Mouse (Mus musculus) neural tube, embryonic 10.5 days (tissue): Measurements from ENCODE around the gene 1810013L24Rik.
"Not testable (repeated sequence)": the region's sequence is repeated elsewhere in the genome, so short reads cannot be mapped to it uniquely, and the experiment has no call there.

ENCODE experiments used
- DNase-seq: peaks from one replicate; pipeline ENCODE4 v3.0.0-alpha.2; 2017; ENCODE audit warnings: low spot score; ENCODE audit errors: extremely low spot score

1810013L24Rik gene

DNA sequence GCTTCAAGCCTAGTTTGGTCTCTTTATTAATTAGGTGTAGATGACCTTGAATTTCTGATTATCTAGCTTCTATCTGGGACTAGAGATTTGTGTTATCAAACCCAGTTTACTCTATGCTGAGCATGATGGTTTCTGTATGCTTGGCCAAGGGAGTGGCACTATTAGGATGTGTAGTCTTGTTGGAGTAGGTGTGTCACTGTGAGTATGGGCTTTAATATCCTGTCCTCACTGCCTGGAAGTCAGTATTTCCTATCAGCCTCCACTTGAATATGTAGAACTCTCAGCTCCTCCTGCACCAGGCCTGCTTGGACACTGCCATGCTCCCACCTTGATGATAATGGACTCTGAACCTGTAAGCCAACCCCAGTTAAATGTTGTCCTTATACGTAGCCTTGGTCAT, 7.0 kb downstream of the 1810013L24Rik start:
- DNase-seq: no peak

- DNase-seq: no peak
Measured at GRCm38 (mm10) chr16:8837595-8837994, 7.7 kb downstream of the 1810013L24Rik start.

DNA sequence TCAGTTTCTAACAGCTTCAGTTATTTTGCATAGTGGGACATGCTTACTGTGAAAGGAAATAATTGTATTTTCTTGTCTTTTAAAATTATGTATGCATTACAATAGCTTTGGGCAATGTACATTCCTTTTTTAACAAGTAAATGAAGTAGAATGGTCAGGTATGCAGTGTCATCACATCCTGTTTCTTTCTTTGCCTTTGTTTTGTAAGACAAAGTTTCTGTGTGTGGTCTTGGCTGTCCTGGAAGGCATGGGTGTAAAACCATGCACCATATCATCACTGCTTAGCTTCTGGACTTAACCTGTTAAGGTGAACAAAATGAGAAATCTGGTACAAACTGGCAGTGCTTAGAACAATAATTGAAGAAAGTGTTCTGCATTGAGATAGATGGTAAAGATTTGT, 9.0 kb downstream of the 1810013L24Rik start:
- DNase-seq: no peak

GRCm38 (mm10) chr16:8840557-8840956, 10.7 kb downstream of the 1810013L24Rik start:
- DNase-seq: no peak

- no peak for DNase-seq
Measured at GRCm38 (mm10) chr16:8842962-8843361, 13.1 kb downstream of the 1810013L24Rik start.

DNA sequence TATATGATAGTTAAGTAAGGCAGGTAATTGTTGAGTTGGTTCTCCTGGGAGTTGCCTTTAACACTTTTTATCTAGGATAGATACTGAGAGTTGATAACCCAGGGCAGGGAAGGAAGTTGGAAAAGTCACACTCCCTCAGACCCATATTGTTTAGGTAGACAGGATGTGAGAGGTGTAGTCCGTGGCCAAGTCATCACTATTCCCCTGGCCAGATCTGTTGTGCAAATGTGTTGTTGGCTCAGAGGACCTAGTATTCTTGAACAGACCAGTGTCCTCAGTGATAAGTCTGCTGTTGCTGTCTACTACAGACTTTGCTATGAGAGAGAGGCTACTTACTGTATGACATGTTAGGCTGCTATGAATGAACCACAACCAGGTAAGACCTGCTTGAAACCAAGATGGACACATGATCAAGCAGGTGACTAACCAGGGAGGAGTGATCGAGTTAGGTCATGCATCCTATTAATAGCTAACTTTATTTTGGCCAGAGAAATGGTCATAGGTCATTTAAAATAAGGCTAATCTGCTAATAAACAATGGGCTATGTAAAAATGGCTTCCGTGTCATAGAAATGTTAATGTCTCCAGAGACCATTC, 13.8 kb downstream of the 1810013L24Rik start:
- DNase-seq: no peak

DNA sequence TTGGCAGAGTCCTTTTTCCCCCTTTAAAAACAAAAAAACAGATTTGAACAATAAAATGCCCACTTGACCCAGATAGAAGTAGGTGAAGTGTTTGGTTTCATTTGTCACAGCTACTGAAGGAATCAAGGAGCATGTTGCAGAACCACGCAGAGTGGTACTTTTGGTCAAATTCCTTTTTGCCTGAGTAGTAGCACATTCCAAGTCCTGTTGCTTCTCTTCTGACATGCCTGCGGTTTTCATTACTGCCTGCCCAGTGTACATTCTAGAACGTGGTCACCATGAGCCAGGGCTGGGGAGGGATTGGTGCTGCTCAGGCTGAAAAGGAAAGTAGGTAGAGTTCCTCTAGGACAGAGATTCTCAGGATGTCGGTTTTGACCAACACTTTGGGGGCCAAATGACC, 16.1 kb downstream of the 1810013L24Rik start:
- no peak for DNase-seq

DNA sequence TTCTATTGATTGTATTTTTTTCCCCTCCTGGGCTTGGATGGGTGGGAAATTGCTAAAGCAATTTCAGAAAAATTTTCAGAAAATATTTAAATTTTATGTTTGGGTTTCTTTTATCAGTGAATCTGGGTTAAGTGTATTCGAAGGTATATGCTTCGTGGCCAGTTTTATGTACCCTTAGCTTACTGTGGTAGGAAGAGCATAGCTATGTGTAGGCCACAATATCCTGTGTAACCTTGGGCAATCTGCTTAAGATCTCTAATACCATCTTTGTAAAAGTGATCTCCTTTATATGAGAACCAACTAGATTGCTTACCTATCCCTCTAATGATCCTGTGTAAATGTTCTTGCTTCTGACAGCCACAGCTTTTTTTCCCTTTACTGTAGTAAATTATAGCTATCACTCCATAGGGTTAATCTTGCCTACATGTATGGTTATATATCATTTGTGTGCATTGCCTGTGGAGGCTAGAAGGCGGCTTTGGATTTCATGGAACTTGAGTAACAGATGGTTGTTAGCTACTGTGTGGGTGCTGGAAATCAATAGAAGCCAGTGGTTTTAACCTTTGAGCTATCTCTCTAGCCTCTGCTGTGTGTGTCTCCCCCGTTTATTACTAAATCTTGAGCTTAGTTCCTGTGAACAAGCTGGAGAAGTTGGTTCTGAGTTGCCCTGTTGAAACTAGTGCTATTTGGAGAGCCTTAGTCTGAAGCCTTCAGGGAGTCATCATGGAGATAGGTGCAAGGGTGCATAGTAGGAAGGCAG, 18.6 kb downstream of the 1810013L24Rik start:
- DNase-seq: no peak

DNA sequence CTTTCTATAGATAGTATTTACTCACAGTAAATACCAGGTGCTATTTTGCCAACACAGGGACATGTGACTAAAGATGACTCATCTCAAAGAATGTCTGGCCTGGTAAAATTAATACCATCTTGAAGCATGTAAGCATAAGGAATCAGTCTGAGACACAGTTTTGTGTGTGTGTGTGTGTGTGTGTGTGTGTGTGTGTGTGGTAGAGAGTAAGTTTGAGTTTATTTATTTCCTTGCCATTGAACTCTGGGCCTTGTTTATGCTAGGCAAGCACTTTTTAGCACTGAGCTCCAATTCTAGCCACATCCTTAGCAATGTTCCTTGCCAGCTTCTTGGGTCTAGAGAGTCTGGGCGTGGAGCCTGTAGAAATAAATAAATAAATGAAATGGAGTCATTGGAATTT, 20.0 kb downstream of the 1810013L24Rik start:
- DNase-seq: no peak

DNA sequence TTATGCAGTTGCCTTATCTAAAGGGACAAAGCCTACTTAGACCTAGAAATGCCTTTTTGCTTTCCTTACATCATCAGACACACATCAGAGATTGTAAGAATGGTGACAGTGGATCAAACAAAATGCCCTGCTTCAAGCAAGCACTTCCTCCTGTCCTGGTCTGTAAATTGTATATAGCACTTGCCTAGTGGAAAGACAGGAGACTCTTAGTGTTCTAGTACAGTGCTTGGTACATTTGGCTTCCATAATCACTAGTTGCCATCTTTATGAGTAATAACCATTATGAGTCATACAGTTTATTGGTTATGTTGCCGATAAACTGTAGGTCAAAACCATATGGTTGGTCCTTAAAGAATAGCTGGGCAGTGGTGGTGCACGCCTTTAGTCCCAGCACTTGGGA, 25.2 kb downstream of the 1810013L24Rik start:
- DNase-seq: no peak

DNA sequence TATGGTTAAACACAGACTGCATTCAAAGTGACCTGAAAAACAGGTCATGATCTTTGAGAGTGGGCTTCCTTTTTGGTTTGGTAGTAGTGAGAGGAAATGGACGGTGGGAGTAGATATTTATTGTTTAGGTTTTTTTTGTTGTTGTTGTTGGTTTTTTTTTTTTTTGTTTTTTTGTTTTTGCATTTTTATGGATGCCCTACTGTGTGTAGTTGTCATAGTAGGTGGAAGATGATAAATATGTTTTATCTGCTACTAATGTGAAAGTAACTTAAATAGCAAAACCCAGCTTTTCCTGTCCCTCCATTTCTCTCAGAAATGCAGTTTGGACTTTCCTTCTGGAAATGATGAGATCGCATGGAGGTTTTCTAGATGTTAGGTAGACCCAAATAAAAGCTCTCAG, 26.9 kb downstream of the 1810013L24Rik start:
- no peak for DNase-seq

GRCm38 (mm10) chr16:8862336-8862987, 32.6 kb downstream of the 1810013L24Rik start:
- DNase-seq: no peak

- DNase-seq: no peak
Measured at GRCm38 (mm10) chr16:8864223-8864631, 34.3 kb downstream of the 1810013L24Rik start.

- no peak for DNase-seq
Measured at GRCm38 (mm10) chr16:8867406-8867955, 37.6 kb downstream of the 1810013L24Rik start.

DNA sequence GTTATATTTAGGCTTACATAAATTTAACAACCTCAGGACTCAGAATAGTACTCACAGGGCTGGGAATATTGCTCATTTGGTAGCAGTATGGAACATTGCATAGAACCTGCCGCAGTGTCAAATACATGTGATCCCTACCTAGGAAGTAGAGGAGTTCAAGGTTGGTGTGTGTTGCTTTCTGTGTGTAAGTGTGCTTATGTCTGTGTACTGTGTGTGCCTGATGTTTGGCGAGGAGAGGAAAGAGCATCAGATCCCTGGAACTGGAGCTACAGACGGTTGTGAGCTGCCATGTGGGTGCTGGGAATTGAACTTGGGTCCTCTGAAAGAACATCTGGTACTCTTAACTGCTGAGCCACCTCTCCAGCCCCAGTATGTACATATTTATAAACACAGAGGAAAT, 38.6 kb downstream of the 1810013L24Rik start:
- DNase-seq: no peak

GRCm38 (mm10) chr16:8869715-8870114, 39.8 kb downstream of the 1810013L24Rik start:
- peak; percentile 62 for DNase-seq

GRCm38 (mm10) chr16:8871376-8871775, 41.5 kb downstream of the 1810013L24Rik start:
- no peak for DNase-seq

GRCm38 (mm10) chr16:8872019-8872418, 42.1 kb downstream of the 1810013L24Rik start:
- DNase-seq: no peak

GRCm38 (mm10) chr16:8872486-8872885, 42.6 kb downstream of the 1810013L24Rik start:
- no peak for DNase-seq

DNA sequence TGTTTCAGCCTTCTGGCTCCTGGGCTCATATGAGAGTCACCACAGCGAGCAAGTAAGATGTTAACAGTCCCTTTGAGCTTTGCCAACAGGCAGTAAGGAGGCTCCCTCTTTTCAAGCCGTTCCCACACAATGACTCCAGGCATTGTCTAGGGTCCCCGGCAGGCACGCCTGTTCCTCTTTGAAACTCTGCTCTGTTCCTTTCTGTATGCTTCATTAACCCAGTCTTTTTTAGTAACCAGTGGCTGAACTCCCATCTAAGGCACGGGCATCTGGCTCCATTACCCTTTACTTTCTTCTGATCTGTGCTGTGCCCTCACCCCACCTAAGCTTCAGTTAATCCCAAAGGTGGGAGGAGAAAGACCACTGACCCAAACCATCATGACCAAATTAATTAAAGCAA, 50.2 kb downstream of the 1810013L24Rik start:
- DNase-seq: no peak

GRCm38 (mm10) chr16:8883674-8884241, 53.9 kb downstream of the 1810013L24Rik start:
- peak; percentile 95 for DNase-seq

GRCm38 (mm10) chr16:8894214-8894613, 64.3 kb downstream of the 1810013L24Rik start:
- not testable (repeated sequence) for DNase-seq
